Mouse (Mus musculus): Measurements from ENCODE around the gene Ak5. TPM values are rescaled to one million over a fixed set of nuclear protein-coding genes. Genes with fewer than 3 reads are reported as not detected.
A peak's percentile ranks its signal among the peaks of the same experiment; 100 is the strongest.
"Not testable (repeated sequence)": the region's sequence is repeated elsewhere in the genome, so short reads cannot be mapped to it uniquely, and the experiment has no call there.

Ak5 gene
- polyA plus RNA-seq (2015; fragmentation: Nextera tagmentation; extraction: Ambion mirVana): 3.7 and 5.9 TPM in 2 replicates

DNA sequence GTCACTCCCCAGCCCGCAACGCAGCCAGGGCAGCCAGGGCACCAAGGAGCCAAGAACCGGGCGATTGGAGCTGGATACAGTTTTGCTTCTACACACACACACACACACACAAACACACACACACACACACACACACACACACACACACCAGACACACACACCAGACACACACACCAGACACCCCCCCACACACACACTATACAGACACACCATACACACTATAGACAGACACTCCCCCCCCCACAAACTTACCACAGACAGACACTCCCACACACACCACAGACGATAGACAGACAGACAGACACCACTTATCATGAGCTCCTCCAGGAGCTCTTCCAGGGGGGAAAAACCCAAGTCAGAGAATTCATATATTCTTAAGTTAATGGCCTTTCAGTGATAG, at the start of gene Ak5:
Ak5 (minus strand) TSS at position 122 of the 400 bp plus-strand sequence.
- 6% methylated on average over 3 of the region's 5 CpGs for WGBS

DNA sequence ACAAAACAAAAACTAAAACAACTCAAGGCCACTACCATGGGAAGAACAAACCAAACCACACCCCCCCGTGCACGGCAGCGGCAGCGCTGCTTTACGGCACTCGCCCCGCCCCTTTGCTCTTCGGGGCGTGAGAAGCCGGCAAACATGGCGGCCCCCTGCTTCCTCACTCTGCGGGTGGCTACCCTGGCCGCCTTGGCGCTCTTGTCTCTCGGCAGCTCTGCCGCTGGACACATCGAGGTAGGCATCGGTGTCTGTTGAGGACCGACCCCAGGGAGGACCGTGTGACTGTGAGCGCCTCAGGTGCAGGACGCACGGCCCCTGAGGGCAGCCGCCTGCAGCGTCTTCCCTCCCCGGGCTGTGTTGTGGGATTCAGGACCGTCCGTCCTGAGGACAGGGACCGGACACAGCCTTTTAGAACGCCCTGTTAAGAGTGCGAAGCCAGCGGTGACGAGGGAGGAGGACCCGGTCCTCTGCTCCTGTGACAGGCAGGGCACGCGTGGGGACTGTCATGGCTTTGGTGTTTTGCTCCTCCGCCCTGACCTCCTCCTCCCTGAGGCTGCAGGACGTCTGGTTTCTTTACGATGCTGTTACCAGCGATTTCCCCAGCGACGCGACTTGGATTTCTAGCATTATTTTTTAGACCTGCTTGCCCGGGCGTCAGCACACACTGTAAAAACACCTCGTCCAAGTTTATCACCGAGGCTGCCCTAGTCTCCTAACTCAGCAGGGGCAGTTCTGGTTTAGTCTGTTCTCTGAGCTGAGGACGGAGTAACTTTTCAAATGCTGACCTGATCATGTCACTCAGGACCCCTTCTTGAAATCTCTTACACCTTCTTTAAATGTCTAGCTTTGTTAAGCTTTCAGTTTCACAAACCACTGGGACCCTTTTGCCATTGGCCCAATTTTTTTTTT, 46.1 kb upstream of the Ak5 start, which contains the start of gene Pigk:
Pigk (plus strand) TSS at position 110 of the 912 bp plus-strand sequence.
- Histone ChIP-seq H3K4me1 (ENCODE audit: insufficient read depth, low read length) (peaks cover 7% of the 10 kb centered on the region), H3K27me3 (ENCODE audit: insufficient read depth, low read length) (no peaks in the 10 kb centered on the region), H3K9me3 (ENCODE audit: low read length) (no peaks in the 10 kb centered on the region), H3K4me3 (ENCODE audit: low read length) (peak within 1 kb of the TSS; percentile 85), H3K9ac (replicated peaks; ENCODE audit: low read length) (peak within 1 kb of the TSS; percentile 83), H3K27ac (ENCODE audit: low read length) (peak within 1 kb of the TSS; percentile 9; the same call in 1 of the 2 replicates), H3K4me2 (replicated peaks; ENCODE audit: low read depth, low read length) (peak within 1 kb of the TSS; percentile 80), H3K36me3 (ENCODE audit: insufficient read depth, low read length) (no peaks in the 10 kb centered on the region)
- WGBS: under 1% methylated on average over 48 of the region's 48 CpGs
- ATAC-seq (ENCODE audit: low FRiP score, low TSS enrichment): peak; percentile 90

More for the DNA sequence above, at the start of gene Ak5:
- peak within 1 kb of the TSS; percentile 68 for H3K9ac ChIP-seq (replicated peaks; ENCODE audit: low read length)
- peaks cover 29% of the 10 kb centered on the region for H3K27me3 ChIP-seq (ENCODE audit: insufficient read depth, low read length)
- H3K9me3 ChIP-seq (ENCODE audit: low read length): no peaks in the 10 kb centered on the region
- H3K27ac ChIP-seq (ENCODE audit: low read length): no peak within 1 kb of the TSS
- H3K4me3 ChIP-seq (ENCODE audit: low read length): peak within 1 kb of the TSS; percentile 61
- peak; percentile 33; the same call in 1 of the 2 replicates for ATAC-seq (ENCODE audit: low FRiP score, low TSS enrichment)
- peak within 1 kb of the TSS; percentile 98 for H3K4me2 ChIP-seq (replicated peaks; ENCODE audit: low read depth, low read length)
- no peaks in the 10 kb centered on the region for H3K36me3 ChIP-seq (ENCODE audit: insufficient read depth, low read length)
- H3K4me1 ChIP-seq (ENCODE audit: insufficient read depth, low read length): peaks cover 10% of the 10 kb centered on the region

DNA sequence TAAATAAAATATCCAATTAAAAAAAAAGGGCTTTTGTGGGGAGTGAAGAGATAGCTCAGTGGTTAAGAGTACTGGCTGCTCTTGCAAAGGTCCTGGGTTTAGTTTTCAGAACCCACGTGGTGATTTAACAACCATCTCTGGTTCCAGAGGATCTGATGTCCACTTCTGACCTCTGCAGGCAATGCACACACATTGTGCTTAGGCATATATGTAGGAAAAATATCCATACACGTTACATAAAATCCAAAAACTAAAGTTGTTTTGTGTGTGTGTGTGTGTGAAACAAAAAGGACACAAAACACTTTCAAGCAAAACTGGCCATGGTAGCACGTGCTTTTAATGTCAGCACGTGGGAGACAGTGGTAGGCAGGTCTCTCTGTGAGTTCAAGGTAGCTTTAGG, 44.8 kb upstream of the Ak5 start:
- Histone ChIP-seq H3K4me1 (ENCODE audit: insufficient read depth, low read length) (peaks cover 7% of the 10 kb centered on the region), H3K9ac (replicated peaks; ENCODE audit: low read length) (no peak overlapping the region), H3K36me3 (ENCODE audit: insufficient read depth, low read length) (no peaks in the 10 kb centered on the region), H3K27me3 (ENCODE audit: insufficient read depth, low read length) (no peaks in the 10 kb centered on the region), H3K9me3 (ENCODE audit: low read length) (no peaks in the 10 kb centered on the region), H3K4me3 (ENCODE audit: low read length) (no peak overlapping the region), H3K27ac (ENCODE audit: low read length) (no peak overlapping the region), H3K4me2 (replicated peaks; ENCODE audit: low read depth, low read length) (no peak overlapping the region)
- WGBS: 72% methylated on average over 4 of the region's 4 CpGs
- no peak for ATAC-seq (ENCODE audit: low FRiP score, low TSS enrichment)

DNA sequence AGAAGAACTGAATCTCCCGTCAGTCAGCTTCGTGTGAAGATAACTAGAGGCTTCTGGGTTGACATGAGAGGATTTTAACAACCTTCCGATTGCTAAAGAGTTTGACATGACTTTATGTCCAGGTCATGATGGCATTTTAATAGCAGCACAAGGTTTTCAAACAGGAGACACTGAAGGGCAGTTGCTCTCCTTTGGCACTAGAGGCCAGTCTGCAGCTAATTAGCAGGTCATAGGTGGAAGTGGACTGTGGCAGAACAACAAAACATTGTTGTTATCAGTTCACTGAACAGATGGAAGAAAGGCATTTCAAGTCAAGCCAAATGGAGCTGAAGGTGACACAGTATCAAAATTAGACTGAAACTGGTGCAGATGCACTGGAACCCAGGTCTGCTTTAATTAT, 41.8 kb upstream of the Ak5 start:
- Histone ChIP-seq H3K36me3 (ENCODE audit: insufficient read depth, low read length) (no peaks in the 10 kb centered on the region), H3K4me2 (replicated peaks; ENCODE audit: low read depth, low read length) (no peak overlapping the region), H3K27me3 (ENCODE audit: insufficient read depth, low read length) (no peaks in the 10 kb centered on the region), H3K4me3 (ENCODE audit: low read length) (no peak overlapping the region), H3K9ac (replicated peaks; ENCODE audit: low read length) (no peak overlapping the region), H3K27ac (ENCODE audit: low read length) (no peak overlapping the region), H3K4me1 (ENCODE audit: insufficient read depth, low read length) (peaks cover 5% of the 10 kb centered on the region), H3K9me3 (ENCODE audit: low read length) (no peaks in the 10 kb centered on the region)
- WGBS: 67% methylated on average over 3 of the region's 3 CpGs
- no peak for ATAC-seq (ENCODE audit: low FRiP score, low TSS enrichment)

DNA sequence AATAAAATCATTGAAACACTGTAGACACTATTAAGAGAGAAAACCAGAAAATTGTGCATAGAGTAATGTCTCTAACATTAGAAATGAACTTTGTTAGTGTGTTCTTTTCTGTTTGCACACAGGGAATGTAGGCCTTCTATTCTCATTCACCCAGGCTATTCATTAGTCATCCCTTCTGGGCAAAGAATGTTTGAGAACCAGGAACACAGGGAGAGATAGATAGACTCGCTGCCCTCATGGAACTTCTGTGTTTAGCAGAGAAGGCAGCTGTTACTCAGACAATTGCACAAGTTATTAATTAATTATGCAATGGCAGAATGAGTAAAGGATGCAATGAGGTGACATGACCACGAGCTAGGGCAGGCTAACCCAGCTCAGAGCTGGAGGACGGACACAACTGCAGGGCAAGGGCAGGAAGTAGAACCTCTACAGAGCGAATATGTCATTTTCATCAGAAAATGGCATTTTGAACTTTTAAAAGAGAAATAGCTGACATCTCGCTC, 39.2 kb upstream of the Ak5 start:
- Histone ChIP-seq H3K4me2 (replicated peaks; ENCODE audit: low read depth, low read length) (no peak overlapping the region), H3K4me1 (ENCODE audit: insufficient read depth, low read length) (no peaks in the 10 kb centered on the region), H3K4me3 (ENCODE audit: low read length) (no peak overlapping the region), H3K27ac (ENCODE audit: low read length) (no peak overlapping the region), H3K9ac (replicated peaks; ENCODE audit: low read length) (no peak overlapping the region), H3K9me3 (ENCODE audit: low read length) (no peaks in the 10 kb centered on the region), H3K27me3 (ENCODE audit: insufficient read depth, low read length) (no peaks in the 10 kb centered on the region), H3K36me3 (ENCODE audit: insufficient read depth, low read length) (no peaks in the 10 kb centered on the region)
- 83% methylated on average over 5 of the region's 5 CpGs for WGBS
- no peak for ATAC-seq (ENCODE audit: low FRiP score, low TSS enrichment)

DNA sequence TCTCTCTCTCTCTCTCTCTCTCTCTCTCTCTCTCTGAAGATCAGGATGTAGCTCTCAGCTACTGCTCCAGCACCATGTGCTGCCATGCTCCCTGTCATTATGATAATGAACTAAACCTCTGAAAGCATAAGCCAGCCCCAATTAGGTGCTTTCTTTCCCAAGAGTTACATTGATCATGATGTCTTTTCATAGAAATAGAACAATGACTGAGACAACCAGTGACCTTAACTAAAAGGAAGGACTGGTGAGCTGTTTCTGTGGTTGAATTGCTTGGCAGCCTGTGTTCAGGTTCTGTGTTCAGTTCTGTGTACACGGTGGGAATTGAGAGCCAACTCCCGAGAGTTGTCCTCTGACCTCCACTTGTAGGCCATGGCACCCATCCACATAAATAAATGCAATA, 38.7 kb upstream of the Ak5 start:
- Histone ChIP-seq H3K4me1 (ENCODE audit: insufficient read depth, low read length) (0 out of 2 replicates have a peak, but pooled peaks cover 3% of the 10 kb centered on the region), H3K4me3 (ENCODE audit: low read length) (no peak overlapping the region), H3K9me3 (ENCODE audit: low read length) (no peaks in the 10 kb centered on the region), H3K36me3 (ENCODE audit: insufficient read depth, low read length) (no peaks in the 10 kb centered on the region), H3K27me3 (ENCODE audit: insufficient read depth, low read length) (no peaks in the 10 kb centered on the region), H3K4me2 (replicated peaks; ENCODE audit: low read depth, low read length) (no peak overlapping the region), H3K27ac (ENCODE audit: low read length) (no peak overlapping the region), H3K9ac (replicated peaks; ENCODE audit: low read length) (no peak overlapping the region)
- 89% methylated on average over 2 of the region's 2 CpGs for WGBS
- ATAC-seq (ENCODE audit: low FRiP score, low TSS enrichment): no peak

DNA sequence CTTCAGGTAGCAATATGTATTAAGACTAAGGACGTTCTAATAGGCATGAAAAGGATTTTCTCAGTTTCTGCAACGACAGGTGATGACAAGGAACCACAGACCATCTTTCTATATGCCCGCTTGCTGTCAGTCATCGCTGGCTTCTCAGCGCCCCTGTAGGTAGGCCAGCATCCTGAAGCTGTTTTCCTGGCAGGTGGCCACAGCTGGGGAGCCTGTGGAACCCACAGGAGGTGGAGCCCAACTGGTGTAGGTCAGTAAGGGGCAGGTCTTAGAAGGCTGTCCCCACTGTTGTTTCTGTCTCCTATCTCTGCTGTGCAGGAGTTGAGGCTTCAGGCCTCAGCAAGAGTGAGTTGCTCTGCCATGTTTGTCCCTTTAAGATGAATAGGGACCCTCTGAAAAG, 37.7 kb upstream of the Ak5 start:
- H3K27ac ChIP-seq (ENCODE audit: low read length): no peak overlapping the region
- no peaks in the 10 kb centered on the region for H3K9me3 ChIP-seq (ENCODE audit: low read length)
- H3K36me3 ChIP-seq (ENCODE audit: insufficient read depth, low read length): no peaks in the 10 kb centered on the region
- 0 out of 2 replicates have a peak, but pooled peaks cover 3% of the 10 kb centered on the region for H3K4me1 ChIP-seq (ENCODE audit: insufficient read depth, low read length)
- 78% methylated on average over 5 of the region's 5 CpGs for WGBS
- no peak overlapping the region for H3K9ac ChIP-seq (replicated peaks; ENCODE audit: low read length)
- H3K4me3 ChIP-seq (ENCODE audit: low read length): no peak overlapping the region
- ATAC-seq (ENCODE audit: low FRiP score, low TSS enrichment): no peak
- no peak overlapping the region for H3K4me2 ChIP-seq (replicated peaks; ENCODE audit: low read depth, low read length)
- H3K27me3 ChIP-seq (ENCODE audit: insufficient read depth, low read length): no peaks in the 10 kb centered on the region

DNA sequence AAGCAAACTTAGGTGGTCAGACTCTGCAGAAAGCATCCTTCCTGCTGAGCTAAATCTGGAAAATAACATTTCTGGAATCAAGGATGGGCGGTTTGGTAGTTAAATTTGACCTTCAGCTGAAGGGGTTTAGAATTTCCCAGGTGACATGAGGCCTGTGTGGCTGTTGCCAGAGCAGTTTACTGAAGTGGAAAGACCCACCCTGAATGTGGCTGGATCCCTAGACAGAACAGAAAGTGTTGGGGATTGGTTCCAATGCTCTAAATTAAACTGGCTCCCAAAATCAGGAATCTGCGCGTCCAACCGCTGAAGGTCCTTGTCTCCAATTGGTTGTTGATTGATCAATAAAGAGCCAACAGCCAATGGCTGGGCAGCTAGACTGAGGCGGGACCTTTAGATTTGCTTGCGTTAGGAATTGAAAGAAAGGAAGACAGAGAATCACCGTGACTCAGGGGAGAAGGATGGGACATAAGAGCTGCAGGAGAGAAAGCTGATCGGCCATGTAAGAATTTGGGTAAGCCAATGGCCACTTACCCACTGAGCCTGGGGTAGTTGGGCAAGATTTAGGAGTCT, 34.2 kb upstream of the Ak5 start:
- 48% methylated on average over 8 of the region's 8 CpGs for WGBS
- H3K36me3 ChIP-seq (ENCODE audit: insufficient read depth, low read length): no peaks in the 10 kb centered on the region
- no peaks in the 10 kb centered on the region for H3K9me3 ChIP-seq (ENCODE audit: low read length)
- no peak overlapping the region for H3K27ac ChIP-seq (ENCODE audit: low read length)
- no peaks in the 10 kb centered on the region for H3K27me3 ChIP-seq (ENCODE audit: insufficient read depth, low read length)
- 0 out of 2 replicates have a peak, but pooled peaks cover 3% of the 10 kb centered on the region for H3K4me1 ChIP-seq (ENCODE audit: insufficient read depth, low read length)
- no peak overlapping the region for H3K9ac ChIP-seq (replicated peaks; ENCODE audit: low read length)
- H3K4me3 ChIP-seq (ENCODE audit: low read length): no peak overlapping the region; the same call in 1 of the 2 replicates
- ATAC-seq (ENCODE audit: low FRiP score, low TSS enrichment): 0 out of 2 replicates have a peak, but pooled peaks have one; percentile 23
- peak overlapping the region; percentile 29 for H3K4me2 ChIP-seq (replicated peaks; ENCODE audit: low read depth, low read length)

DNA sequence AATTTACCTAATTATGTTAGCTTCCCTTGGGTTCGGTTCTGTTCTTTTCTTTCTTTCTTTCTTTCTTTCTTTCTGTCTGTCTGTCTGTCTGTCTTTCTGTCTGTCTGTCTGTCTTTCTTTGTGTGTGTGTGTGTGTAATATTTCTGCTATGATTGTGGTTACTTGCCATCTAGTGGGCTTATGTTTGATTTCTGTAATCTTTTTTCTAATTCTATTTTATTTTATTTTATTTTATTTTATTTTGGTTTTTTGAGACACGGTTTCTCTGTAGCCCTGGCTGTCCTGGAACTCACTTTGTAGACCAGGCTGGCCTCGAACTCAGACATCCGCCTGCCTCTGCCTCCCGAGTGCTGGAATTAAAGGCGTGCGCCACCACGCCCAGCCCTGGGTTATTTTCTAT, 33.4 kb upstream of the Ak5 start:
- ATAC-seq (ENCODE audit: low FRiP score, low TSS enrichment); H3K9ac ChIP-seq (replicated peaks; ENCODE audit: low read length); H3K4me3 ChIP-seq (ENCODE audit: low read length); H3K9me3 ChIP-seq (ENCODE audit: low read length); H3K4me2 ChIP-seq (replicated peaks; ENCODE audit: low read depth, low read length); H3K27ac ChIP-seq (ENCODE audit: low read length); H3K36me3 ChIP-seq (ENCODE audit: insufficient read depth, low read length); H3K4me1 ChIP-seq (ENCODE audit: insufficient read depth, low read length); H3K27me3 ChIP-seq (ENCODE audit: insufficient read depth, low read length): not testable (repeated sequence)
- WGBS: 93% methylated on average over 8 of the region's 8 CpGs
